Mouse (Mus musculus): ENCODE results near the gene Arhgap9.

- TF ChIP-seq CTCF (IDR thresholded peaks at IDR 0.05; ENCODE audit: borderline replicate concordance, control insufficient read depth, extremely low read depth, insufficient read depth, low read length, poor library complexity) = no peak
- TF ChIP-seq POLR2A (IDR thresholded peaks at IDR 0.05; ENCODE audit: control insufficient read depth, extremely low read depth, insufficient read depth, low read length, poor library complexity) = no peak
Observed at GRCm38 (mm10) chr10:127285644-127286043, 36.1 kb upstream of the Arhgap9 start.
